In genomic region chr17:26582297-26582696, GRCm38 (mm10) we compare ENCODE assay signal across 9 mouse cellular contexts. TPM values are rescaled to one million over a fixed set of nuclear protein-coding genes. Genes with fewer than 3 reads are reported as not detected.
A peak's percentile ranks its signal among the peaks of the same experiment; 100 is the strongest.
DNase-seq lines count a peak whose midpoint lies in the region; ATAC-seq lines count a peak whose summit lies in the region.
"Had no signal": no experiment of that assay in that cellular context is flagged by ENCODE, and none has a peak within 500 bp of the region (broad histone marks: within the 10 kb centered on the region; RNA-seq: fewer than 3 reads in every experiment).

No protein-coding gene starts in this region.

- no peak overlapping the region for H3K9ac ChIP-seq in hindbrain, embryonic 16.5 days (ENCODE audit: low read depth, low read length)
- H3K9ac ChIP-seq in hindbrain, embryonic 14.5 days: no peak overlapping the region
- H3K9ac ChIP-seq in heart, embryonic 11.5 days (ENCODE audit: low read depth, low read length): peak overlapping the region; percentile 39; the same call in 1 of the 2 replicates
- H3K9ac ChIP-seq in limb, embryonic 15.5 days: no peak overlapping the region
- H3K9ac ChIP-seq: liver, embryonic 15.5 days had no signal

- H3K4me3 ChIP-seq in hindbrain, embryonic 16.5 days (ENCODE audit: low read length): no peak overlapping the region
- no peak overlapping the region for H3K4me3 ChIP-seq in hindbrain, embryonic 14.5 days (replicated peaks; ENCODE audit: low read length)
- H3K4me3 ChIP-seq in heart, embryonic 11.5 days (ENCODE audit: low read depth, low read length): no peak overlapping the region
- no peak overlapping the region for H3K4me3 ChIP-seq in limb, embryonic 15.5 days
- H3K4me3 ChIP-seq: liver, embryonic 15.5 days had no signal

- ATAC-seq in hindbrain, embryonic 16.5 days: peak; percentile 44; the same call in 1 of the 2 replicates
- no peak for ATAC-seq in hindbrain, embryonic 14.5 days (ENCODE audit: low FRiP score)
- ATAC-seq in heart, embryonic 11.5 days (replicated peaks; ENCODE audit: insufficient number of reproducible peaks, low FRiP score, low TSS enrichment): no peak
- ATAC-seq in limb, embryonic 15.5 days (ENCODE audit: insufficient number of reproducible peaks, low FRiP score, low TSS enrichment, low read depth): no peak

- H3K4me2 ChIP-seq in hindbrain, embryonic 16.5 days (ENCODE audit: low read length): no peak overlapping the region
- H3K4me2 ChIP-seq in hindbrain, embryonic 14.5 days (replicated peaks): no peak overlapping the region
- no peak overlapping the region for H3K4me2 ChIP-seq in heart, embryonic 11.5 days
- no peak overlapping the region for H3K4me2 ChIP-seq in limb, embryonic 15.5 days
- H3K4me2 ChIP-seq: liver, embryonic 15.5 days had no signal

- H3K36me3 ChIP-seq in hindbrain, embryonic 16.5 days (ENCODE audit: control insufficient read depth, insufficient read depth, low read length): no peaks in the 10 kb centered on the region; the same call in 1 of the 2 replicates
- peaks cover 12% of the 10 kb centered on the region for H3K36me3 ChIP-seq in hindbrain, embryonic 14.5 days (replicated peaks; ENCODE audit: control insufficient read depth, insufficient read depth)
- no peaks in the 10 kb centered on the region; the same call in 1 of the 2 replicates for H3K36me3 ChIP-seq in heart, embryonic 11.5 days (ENCODE audit: control insufficient read depth, insufficient read depth, low read length)
- peaks cover 17% of the 10 kb centered on the region for H3K36me3 ChIP-seq in limb, embryonic 15.5 days

- WGBS in hindbrain, embryonic 16.5 days: 69% methylated on average over 5 of the region's 5 CpGs
- WGBS in hindbrain, embryonic 14.5 days: 70% methylated on average over 5 of the region's 5 CpGs
- WGBS in heart, embryonic 11.5 days (ENCODE audit: insufficient replicate concordance): 88% methylated on average over 5 of the region's 5 CpGs
- 81% methylated on average over 5 of the region's 5 CpGs for WGBS in limb, embryonic 15.5 days

- peaks cover 23% of the 10 kb centered on the region for H3K4me1 ChIP-seq in hindbrain, embryonic 16.5 days (ENCODE audit: control insufficient read depth, insufficient read depth, low read depth, low read length)
- peaks cover 18% of the 10 kb centered on the region for H3K4me1 ChIP-seq in hindbrain, embryonic 14.5 days (replicated peaks; ENCODE audit: control insufficient read depth, insufficient read depth, low read length)
- peaks cover 66% of the 10 kb centered on the region for H3K4me1 ChIP-seq in heart, embryonic 11.5 days (ENCODE audit: control insufficient read depth, insufficient read depth, low read length)
- peaks cover 48% of the 10 kb centered on the region for H3K4me1 ChIP-seq in limb, embryonic 15.5 days

- no peak for DNase-seq in hindbrain, embryonic 14.5 days (ENCODE audit: low spot score)
- peak; percentile 54 for DNase-seq in adipocyte (ENCODE audit: low spot score)
- DNase-seq in urinary bladder, adult 18-20 months (ENCODE audit: low spot score in 2 of 2): no peak
- no peak for DNase-seq in left cerebral cortex, adult 18-20 months (ENCODE audit: low spot score in 2 of 2)
- no peak for DNase-seq in embryo, embryonic 11 days

- no peaks in the 10 kb centered on the region for H3K27me3 ChIP-seq in hindbrain, embryonic 16.5 days (replicated peaks; ENCODE audit: control insufficient read depth, insufficient read depth, low read length)
- no peaks in the 10 kb centered on the region for H3K27me3 ChIP-seq in hindbrain, embryonic 14.5 days (ENCODE audit: control insufficient read depth, insufficient read depth, low read length)
- no peaks in the 10 kb centered on the region for H3K27me3 ChIP-seq in heart, embryonic 11.5 days (ENCODE audit: control insufficient read depth, insufficient read depth, low read length)
- no peaks in the 10 kb centered on the region for H3K27me3 ChIP-seq in limb, embryonic 15.5 days
- H3K27me3 ChIP-seq: liver, embryonic 15.5 days had no signal

- H3K27ac ChIP-seq in hindbrain, embryonic 16.5 days (ENCODE audit: low read depth, low read length): no peak overlapping the region
- H3K27ac ChIP-seq in hindbrain, embryonic 14.5 days: no peak overlapping the region
- peak overlapping the region; percentile 1; the same call in 1 of the 2 replicates for H3K27ac ChIP-seq in heart, embryonic 11.5 days (ENCODE audit: low read depth, low read length)
- peak overlapping the region; percentile 48 for H3K27ac ChIP-seq in limb, embryonic 15.5 days

- no peaks in the 10 kb centered on the region for H3K9me3 ChIP-seq in hindbrain, embryonic 16.5 days (ENCODE audit: control insufficient read depth, low read length)
- H3K9me3 ChIP-seq in hindbrain, embryonic 14.5 days (ENCODE audit: control insufficient read depth, low read length): no peaks in the 10 kb centered on the region
- H3K9me3 ChIP-seq in heart, embryonic 11.5 days (replicated peaks; ENCODE audit: control insufficient read depth, low read length): no peaks in the 10 kb centered on the region
- H3K9me3 ChIP-seq in limb, embryonic 15.5 days: no peaks in the 10 kb centered on the region
- H3K9me3 ChIP-seq: liver, embryonic 15.5 days had no signal

RNA-seq across cellular contexts. Expression of gene Dusp1, which starts 20.4 kb away (rescaled TPM):
- 27.1 and 29.0 TPM in 2 replicates for polyA plus RNA-seq in hindbrain, embryonic 16.5 days (2015; fragmentation: Nextera tagmentation; extraction: Ambion mirVana)
- polyA plus RNA-seq in hindbrain, embryonic 14.5 days (2014; fragmentation: Nextera tagmentation; extraction: Ambion mirVana): 31.5 and 31.6 TPM in 2 replicates
- polyA plus RNA-seq in heart, embryonic 11.5 days (2014; fragmentation: Nextera tagmentation; extraction: Ambion mirVana): 30.0 and 33.9 TPM in 2 replicates
- 27.3 and 32.5 TPM in 2 replicates for polyA plus RNA-seq in limb, embryonic 15.5 days (2015; fragmentation: Nextera tagmentation; extraction: Ambion mirVana)
- 10 to 100 TPM; 60.7 to 61.5 TPM for total RNA-seq in left cerebral cortex, adult 18-20 months (2021)

RNA-seq across cellular contexts. Expression of gene Ergic1, which starts 21.0 kb away (rescaled TPM):
- polyA plus RNA-seq in hindbrain, embryonic 16.5 days (2015; fragmentation: Nextera tagmentation; extraction: Ambion mirVana): 97.0 and 106 TPM in 2 replicates
- 110 and 119 TPM in 2 replicates for polyA plus RNA-seq in hindbrain, embryonic 14.5 days (2014; fragmentation: Nextera tagmentation; extraction: Ambion mirVana)
- polyA plus RNA-seq in heart, embryonic 11.5 days (2014; fragmentation: Nextera tagmentation; extraction: Ambion mirVana): 147 TPM in 2 replicates
- 122 and 130 TPM in 2 replicates for polyA plus RNA-seq in limb, embryonic 15.5 days (2015; fragmentation: Nextera tagmentation; extraction: Ambion mirVana)
- total RNA-seq in left cerebral cortex, adult 18-20 months (2021): 100 to 1,000 TPM; 150 to 155 TPM

Comparison
In these comparisons a context has a peak if more than half of its experiments do, and no peak if none do; other contexts are left out.
1. H3K27ac ChIP-seq: peak in heart, embryonic 11.5 days (single experiment) and limb, embryonic 15.5 days (single experiment); none in hindbrain, embryonic 16.5 days (single experiment) and hindbrain, embryonic 14.5 days (single experiment).